Mouse (Mus musculus): ENCODE measurements at regions not wholly inside any gene's neighbourhood (a gene's known extent, or its start where the extent isn't known, plus 50 kb on each side); places are given as distances from the start of the nearest gene placed in this dataset.

GRCm38 (mm10) chr9:53045788-53046187 lies 202.1 kb downstream of the Ddx10 start:
- no peaks in the 10 kb centered on the region for H3K27me3 ChIP-seq (ENCODE audit: insufficient read depth, low read length)
- H3K9me3 ChIP-seq (ENCODE audit: low read length), result no peaks in the 10 kb centered on the region
- H3K4me2 ChIP-seq (ENCODE audit: low read depth), result no peak overlapping the region
- WGBS, result 65% methylated on average over 6 of the region's 6 CpGs
- H3K36me3 ChIP-seq (ENCODE audit: insufficient read depth), result no peaks in the 10 kb centered on the region
- no peak overlapping the region for H3K27ac ChIP-seq (ENCODE audit: low read depth, low read length)
- no peak for ATAC-seq
- H3K4me1 ChIP-seq (ENCODE audit: insufficient read depth), result no peaks in the 10 kb centered on the region
- H3K9ac ChIP-seq, result no peak overlapping the region
- no peak for TF ChIP-seq CTCF (IDR thresholded peaks at IDR 0.05; ENCODE audit: low read depth)
- DNase-seq, result no peak
- H3K4me3 ChIP-seq (ENCODE audit: low read depth, low read length), result no peak overlapping the region

- no peaks in the 10 kb centered on the region for H3K4me1 ChIP-seq (ENCODE audit: insufficient read depth)
- DNase-seq (no peak), ATAC-seq (no peak)
- no peak overlapping the region for H3K4me3 ChIP-seq (ENCODE audit: low read depth, low read length)
- WGBS, result 81% methylated on average over 4 of the region's 4 CpGs
- no peak for TF ChIP-seq CTCF (IDR thresholded peaks at IDR 0.05; ENCODE audit: low read depth)
- no peaks in the 10 kb centered on the region for H3K27me3 ChIP-seq (ENCODE audit: insufficient read depth, low read length)
- no peaks in the 10 kb centered on the region for H3K9me3 ChIP-seq (ENCODE audit: low read length)
- no peaks in the 10 kb centered on the region for H3K36me3 ChIP-seq (ENCODE audit: insufficient read depth)
- H3K4me2 ChIP-seq (ENCODE audit: low read depth), result no peak overlapping the region
- H3K27ac ChIP-seq (ENCODE audit: low read depth, low read length), result no peak overlapping the region
- no peak overlapping the region for H3K9ac ChIP-seq
Measured at GRCm38 (mm10) chr9:53033797-53034196, 214.1 kb downstream of the Ddx10 start.

GRCm38 (mm10) chr9:53022096-53022495 lies 225.8 kb downstream of the Ddx10 start:
- H3K9me3 ChIP-seq (ENCODE audit: low read length), result no peaks in the 10 kb centered on the region
- H3K4me1 ChIP-seq (ENCODE audit: insufficient read depth), result no peaks in the 10 kb centered on the region
- H3K4me3 ChIP-seq (ENCODE audit: low read depth, low read length), result no peak overlapping the region
- H3K4me2 ChIP-seq (ENCODE audit: low read depth), result no peak overlapping the region
- no peaks in the 10 kb centered on the region for H3K27me3 ChIP-seq (ENCODE audit: insufficient read depth, low read length)
- no peaks in the 10 kb centered on the region for H3K36me3 ChIP-seq (ENCODE audit: insufficient read depth)
- H3K27ac ChIP-seq (ENCODE audit: low read depth, low read length), result no peak overlapping the region
- TF ChIP-seq CTCF (IDR thresholded peaks at IDR 0.05; ENCODE audit: low read depth), result no peak
- WGBS, result 65% methylated on average over 4 of the region's 4 CpGs
- ATAC-seq (no peak), DNase-seq (no peak)
- no peak overlapping the region for H3K9ac ChIP-seq

GRCm38 (mm10) chr9:53010741-53011140 lies 237.1 kb downstream of the Ddx10 start:
- H3K4me2 ChIP-seq (ENCODE audit: low read depth), result no peak overlapping the region
- no peaks in the 10 kb centered on the region for H3K9me3 ChIP-seq (ENCODE audit: low read length)
- TF ChIP-seq CTCF (IDR thresholded peaks at IDR 0.05; ENCODE audit: low read depth), result no peak
- DNase-seq (no peak), ATAC-seq (no peak)
- H3K27ac ChIP-seq (ENCODE audit: low read depth, low read length), result no peak overlapping the region
- H3K4me3 ChIP-seq (ENCODE audit: low read depth, low read length), result no peak overlapping the region
- no peaks in the 10 kb centered on the region for H3K4me1 ChIP-seq (ENCODE audit: insufficient read depth)
- 95% methylated on average over 9 of the region's 9 CpGs for WGBS
- no peaks in the 10 kb centered on the region for H3K27me3 ChIP-seq (ENCODE audit: insufficient read depth, low read length)
- H3K9ac ChIP-seq, result no peak overlapping the region
- no peaks in the 10 kb centered on the region for H3K36me3 ChIP-seq (ENCODE audit: insufficient read depth)

DNA sequence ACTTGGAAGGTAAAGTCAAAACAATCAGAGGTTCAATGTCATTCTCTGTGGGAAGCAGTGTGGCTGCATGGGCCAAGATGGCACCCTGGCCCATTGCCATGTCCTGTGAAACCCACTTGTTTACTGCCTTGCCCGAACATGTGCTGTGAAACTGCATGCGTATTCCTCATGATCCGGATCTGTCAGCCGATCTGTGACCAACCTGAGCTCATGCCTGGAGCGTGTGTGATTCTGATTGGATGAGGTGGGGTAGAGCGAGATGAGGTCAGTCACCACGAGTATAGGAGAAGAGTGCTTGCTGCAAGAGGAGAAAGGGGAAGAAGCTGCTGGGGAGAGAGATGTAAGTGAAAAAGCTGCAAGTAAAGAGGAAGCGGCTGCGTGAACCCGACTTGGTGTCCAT lies 240.5 kb downstream of the Ddx10 start:
- DNase-seq, result no peak
- H3K4me2 ChIP-seq (ENCODE audit: low read depth), result no peak overlapping the region
- H3K4me3 ChIP-seq (ENCODE audit: low read depth, low read length), result no peak overlapping the region
- ATAC-seq, result no peak
- no peaks in the 10 kb centered on the region for H3K27me3 ChIP-seq (ENCODE audit: insufficient read depth, low read length)
- 91% methylated on average over 10 of the region's 10 CpGs for whole genome bisulfite sequencing
- TF ChIP-seq CTCF (IDR thresholded peaks at IDR 0.05; ENCODE audit: low read depth), result no peak
- no peak overlapping the region for H3K27ac ChIP-seq (ENCODE audit: low read depth, low read length)
- H3K9ac ChIP-seq, result no peak overlapping the region
- H3K36me3 ChIP-seq (ENCODE audit: insufficient read depth), result no peaks in the 10 kb centered on the region
- 0 out of 2 replicates have a peak, but pooled peaks cover 3% of the 10 kb centered on the region for H3K4me1 ChIP-seq (ENCODE audit: insufficient read depth)
- H3K9me3 ChIP-seq (ENCODE audit: low read length), result no peaks in the 10 kb centered on the region

DNA sequence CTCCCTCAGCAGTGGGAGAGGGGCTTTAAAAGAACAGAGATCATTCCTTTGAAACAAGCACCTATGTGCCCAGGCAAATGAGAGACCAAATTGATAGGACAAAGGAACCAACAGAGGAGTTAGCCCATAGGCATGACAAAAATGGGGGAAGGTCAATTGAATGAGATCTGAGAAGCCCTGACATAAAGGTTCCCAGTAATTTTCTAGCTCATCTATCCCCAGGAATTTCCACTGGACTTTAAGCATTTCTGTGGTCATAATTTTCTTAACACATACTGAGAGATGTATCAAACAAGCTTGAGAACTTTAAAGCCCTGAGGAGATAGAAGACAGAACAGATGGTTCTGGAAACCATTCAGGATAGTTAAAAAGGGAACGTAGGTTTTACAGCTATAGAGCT lies 241.8 kb downstream of the Ddx10 start:
- no peak for ATAC-seq
- Histone ChIP-seq H3K27me3 (ENCODE audit: insufficient read depth, low read length) (no peaks in the 10 kb centered on the region), H3K36me3 (ENCODE audit: insufficient read depth) (no peaks in the 10 kb centered on the region), H3K4me1 (ENCODE audit: insufficient read depth) (0 out of 2 replicates have a peak, but pooled peaks cover 3% of the 10 kb centered on the region), H3K9me3 (ENCODE audit: low read length) (no peaks in the 10 kb centered on the region), H3K27ac (ENCODE audit: low read depth, low read length) (no peak overlapping the region), H3K4me3 (ENCODE audit: low read depth, low read length) (no peak overlapping the region), H3K9ac (no peak overlapping the region), H3K4me2 (ENCODE audit: low read depth) (no peak overlapping the region)
- WGBS, result 77% methylated on average over 1 of the region's 1 CpGs
- no peak for DNase-seq
- TF ChIP-seq CTCF (IDR thresholded peaks at IDR 0.05; ENCODE audit: low read depth), result no peak

- DNase-seq, result peak; percentile 17
- Histone ChIP-seq H3K9me3 (ENCODE audit: low read length) (no peaks in the 10 kb centered on the region), H3K4me2 (ENCODE audit: low read depth) (no peak overlapping the region), H3K9ac (no peak overlapping the region), H3K27me3 (ENCODE audit: insufficient read depth, low read length) (no peaks in the 10 kb centered on the region), H3K36me3 (ENCODE audit: insufficient read depth) (no peaks in the 10 kb centered on the region), H3K4me1 (ENCODE audit: insufficient read depth) (0 out of 2 replicates have a peak, but pooled peaks cover 3% of the 10 kb centered on the region), H3K27ac (ENCODE audit: low read depth, low read length) (peak overlapping the region; percentile 16; the same call in 1 of the 2 replicates), H3K4me3 (ENCODE audit: low read depth, low read length) (no peak overlapping the region)
- WGBS, result 9% methylated on average over 3 of the region's 3 CpGs
- ATAC-seq, result peak; percentile 54; the same call in 1 of the 2 replicates
- no peak for TF ChIP-seq CTCF (IDR thresholded peaks at IDR 0.05; ENCODE audit: low read depth)
Measured at GRCm38 (mm10) chr9:53004253-53004978, 243.4 kb downstream of the Ddx10 start.

Measured in forebrain, postnatal 0 days (tissue).